Mouse (Mus musculus) kidney, adult 8-10 months (tissue): ENCODE measurements at regions not wholly inside any gene's neighbourhood (a gene's known extent, or its start where the extent isn't known, plus 50 kb on each side); places are given as distances from the start of the nearest gene placed in this dataset.

ENCODE experiments used
- DNase-seq, 2 experiments: peaks; one replicate each; pipeline ENCODE4 v3.0.0; 2022

DNA sequence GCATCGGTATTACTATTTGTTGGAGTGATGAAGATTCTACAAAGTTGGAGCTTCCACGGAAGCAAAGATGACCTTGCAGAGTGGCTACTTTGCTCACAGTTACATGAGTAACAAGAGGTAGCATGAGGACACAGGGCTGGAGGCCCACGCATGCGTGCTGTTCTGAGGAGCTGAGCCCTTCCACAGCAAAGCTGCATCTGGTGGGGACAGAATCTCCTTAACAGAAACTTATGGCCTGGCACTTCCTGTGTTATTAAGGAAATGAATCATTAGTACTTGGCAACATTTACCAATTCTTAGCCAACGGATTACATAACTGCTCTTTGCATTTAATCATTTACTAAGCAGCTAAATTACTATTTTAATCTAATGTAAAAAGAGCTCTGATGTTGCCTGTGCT, 160.8 kb upstream of the Apob start:
- peak; percentile 66 to 73 for DNase-seq

GRCm38 (mm10) chr12:7820006-7820704, 157.3 kb upstream of the Apob start:
- DNase-seq: peak; percentile 73 to 84

GRCm38 (mm10) chr12:7820718-7821117, 156.7 kb upstream of the Apob start:
- DNase-seq: no peak

GRCm38 (mm10) chr12:7835731-7836130, 141.7 kb upstream of the Apob start:
- no peak for DNase-seq

DNA sequence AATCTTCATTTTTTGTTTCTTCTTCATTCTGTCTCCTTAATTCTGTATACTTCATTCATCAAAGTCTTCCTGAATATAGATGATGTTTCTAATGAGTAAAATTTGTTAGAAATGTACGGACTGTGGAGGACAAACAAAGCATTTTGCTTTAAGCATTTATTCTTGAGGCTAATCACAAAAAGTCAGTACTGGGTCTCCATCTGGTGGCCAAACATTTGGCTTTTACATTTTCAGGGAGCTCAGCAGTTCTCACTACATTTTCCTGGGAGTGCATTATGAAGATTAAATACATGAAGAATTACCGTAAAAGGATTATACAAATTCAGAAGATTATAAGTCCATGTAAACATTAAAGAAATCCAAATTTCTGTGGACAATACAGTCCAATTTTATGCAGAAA, 123.6 kb upstream of the Apob start:
- DNase-seq: peak in 1 of 2 experiments; percentile 3

DNA sequence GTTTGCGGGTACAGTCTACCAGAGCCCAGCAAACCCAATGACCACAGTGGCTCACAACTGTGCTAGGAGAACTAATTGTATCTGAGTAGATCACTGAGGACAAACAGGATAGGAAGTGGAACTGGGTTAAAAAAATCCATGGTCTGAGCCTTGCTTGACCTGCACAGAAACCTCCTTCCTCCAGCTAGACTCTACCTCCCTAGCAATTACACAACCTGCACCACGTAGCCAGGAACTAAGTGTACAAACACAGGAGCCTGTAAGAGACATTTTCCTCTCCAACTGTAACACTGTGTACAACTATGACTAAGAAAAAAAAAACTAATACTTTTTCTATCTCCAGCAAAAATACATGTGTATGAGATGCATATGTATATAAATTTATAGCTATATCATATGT, 121.8 kb upstream of the Apob start:
- no peak for DNase-seq

GRCm38 (mm10) chr12:7859533-7859932, 117.9 kb upstream of the Apob start:
- DNase-seq: no peak

DNA sequence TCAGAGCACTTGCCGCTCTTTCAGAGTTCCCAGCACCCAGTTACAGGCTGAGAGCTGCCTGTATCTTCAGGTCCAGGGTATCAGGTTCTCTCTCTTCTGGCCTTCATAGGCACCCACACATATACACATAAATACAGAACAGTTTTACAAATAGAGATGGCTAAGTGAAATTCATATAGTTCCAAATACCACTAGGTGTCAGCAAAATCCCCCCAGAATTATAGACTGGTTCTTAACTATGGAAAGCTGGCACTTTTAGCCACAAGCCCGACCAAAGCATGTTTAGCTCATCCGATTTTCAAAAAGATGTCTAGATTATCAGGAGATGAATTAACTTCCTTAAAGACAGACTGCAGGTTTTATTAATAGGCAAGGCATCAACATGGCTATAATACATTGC, 107.4 kb upstream of the Apob start:
- DNase-seq: no peak

GRCm38 (mm10) chr12:7870473-7870872, 107.0 kb upstream of the Apob start:
- DNase-seq: no peak

GRCm38 (mm10) chr12:7875454-7875853, 102.0 kb upstream of the Apob start:
- DNase-seq: no peak

DNA sequence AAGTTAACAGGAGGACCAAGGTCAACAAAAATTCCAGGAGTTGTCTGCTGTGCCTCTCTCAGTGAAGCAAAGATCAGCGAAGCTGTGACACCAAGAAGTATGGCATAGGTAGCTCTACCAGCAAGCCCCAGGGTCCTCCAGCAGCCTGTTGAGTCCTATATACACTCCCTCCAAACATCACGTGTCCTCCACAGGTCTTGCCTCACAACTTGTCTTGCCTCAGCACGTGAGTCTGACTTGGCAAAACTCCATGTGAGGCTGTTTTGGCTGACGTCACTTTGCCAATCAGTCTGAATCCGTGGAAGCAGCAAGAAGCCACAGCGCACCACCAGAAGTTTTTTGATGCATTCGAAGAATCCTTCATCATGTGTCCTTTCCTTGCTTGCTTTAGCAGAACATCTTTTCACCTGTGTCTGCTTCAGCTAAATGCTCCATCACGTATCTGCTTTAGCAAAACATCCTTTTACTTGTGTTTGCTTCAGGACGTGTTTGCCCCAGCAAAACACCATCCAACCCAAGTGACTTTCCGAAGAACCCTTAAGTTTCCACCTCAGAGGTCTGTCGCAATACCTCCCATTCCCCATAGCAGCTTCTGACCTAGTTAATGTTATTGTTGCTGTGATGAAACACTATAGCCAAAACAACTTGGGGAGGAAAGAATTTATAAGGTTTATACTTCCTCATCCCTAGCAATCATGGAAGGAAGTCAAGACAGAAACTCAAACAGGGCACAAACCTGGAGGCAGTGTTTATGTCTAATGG, 101.0 kb upstream of the Apob start:
- peak in 1 of 2 experiments; percentile 7 for DNase-seq

- DNase-seq: no peak
These were observed 98.7 kb upstream of the Apob start for GRCm38 (mm10) chr12:7878761-7879160.

DNA sequence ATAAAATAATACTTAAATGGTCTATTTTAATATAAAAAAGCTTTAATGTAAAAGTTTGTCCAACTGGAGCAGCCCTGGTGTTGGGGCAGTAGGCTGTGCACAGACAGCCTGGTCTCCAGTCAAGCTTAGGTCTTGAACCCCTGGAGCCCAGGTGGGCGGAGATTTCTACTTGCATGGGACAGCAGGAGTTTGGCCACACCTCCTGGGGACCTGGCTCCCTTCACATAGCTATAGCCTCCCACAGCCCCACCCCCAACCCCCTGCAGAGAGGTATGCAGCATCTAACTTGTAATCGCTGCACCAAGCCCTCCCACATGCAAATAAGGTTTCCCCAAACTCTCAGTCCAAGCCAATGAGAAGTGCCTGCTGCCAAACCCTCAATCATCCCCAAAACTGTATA, 81.3 kb upstream of the Apob start:
- no peak for DNase-seq

GRCm38 (mm10) chr12:7905329-7905728, 72.1 kb upstream of the Apob start:
- DNase-seq: peak; percentile 17 to 54

DNA sequence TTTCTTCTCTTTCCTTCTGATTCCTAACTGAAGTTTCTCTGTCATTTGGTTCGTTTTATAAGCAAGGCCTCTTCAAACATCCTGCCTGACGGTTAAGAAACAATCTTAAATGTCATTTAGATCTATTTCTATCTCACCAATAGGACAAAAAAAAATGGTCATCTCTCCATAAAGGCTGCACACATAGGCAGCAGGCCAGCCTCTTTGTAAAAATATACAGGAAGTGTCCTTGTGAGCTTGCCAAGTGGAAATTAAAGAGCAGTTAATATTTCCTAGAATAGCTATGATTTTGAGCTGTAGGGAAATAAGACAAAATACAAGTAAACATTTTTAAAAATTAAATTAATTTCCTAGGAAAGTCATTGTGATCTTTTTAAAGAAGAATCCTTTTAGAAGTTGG, 70.6 kb upstream of the Apob start:
- no peak for DNase-seq

GRCm38 (mm10) chr12:7909746-7910360, 67.6 kb upstream of the Apob start:
- peak; percentile 32 to 40 for DNase-seq

- peak; percentile 52 to 56 for DNase-seq
These were observed 66.9 kb upstream of the Apob start for GRCm38 (mm10) chr12:7910509-7910908.

- no peak for DNase-seq
These were observed 59.1 kb upstream of the Apob start for GRCm38 (mm10) chr12:7918385-7918784.

DNA sequence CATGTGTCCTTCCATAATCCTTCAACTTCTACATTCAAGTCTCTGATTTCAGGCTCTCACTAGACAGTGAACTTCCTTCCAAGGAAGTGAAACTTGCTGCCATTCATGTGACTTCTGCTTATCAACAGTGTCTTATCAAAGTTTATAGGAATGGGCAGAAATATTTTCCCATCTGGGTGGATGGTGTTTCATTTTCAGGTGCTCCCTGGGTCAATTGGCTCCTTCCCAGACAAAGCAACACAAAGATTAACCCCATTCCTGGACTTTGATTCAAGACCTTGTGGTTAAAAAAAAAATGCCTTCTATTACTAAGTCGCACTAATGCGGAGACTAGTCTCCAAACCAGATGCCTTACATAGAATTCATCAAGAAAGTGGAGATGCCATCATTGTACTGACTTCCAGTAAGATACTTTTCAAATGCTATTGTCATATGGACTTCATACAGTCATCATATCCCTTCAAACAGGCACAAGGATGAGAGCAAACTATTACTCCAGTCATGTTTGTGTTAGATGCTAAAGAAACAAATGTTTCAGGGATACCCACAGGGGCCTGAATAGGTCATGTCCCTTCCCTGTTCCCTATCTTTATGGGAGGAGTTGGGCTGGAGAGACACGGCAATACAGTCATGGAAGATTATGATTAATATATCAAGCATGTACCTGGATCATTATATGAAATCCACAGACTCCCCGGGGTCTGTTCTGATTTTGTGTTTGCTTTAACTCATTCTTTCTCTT, 58.3 kb upstream of the Apob start:
- peak; percentile 42 to 69 for DNase-seq

DNA sequence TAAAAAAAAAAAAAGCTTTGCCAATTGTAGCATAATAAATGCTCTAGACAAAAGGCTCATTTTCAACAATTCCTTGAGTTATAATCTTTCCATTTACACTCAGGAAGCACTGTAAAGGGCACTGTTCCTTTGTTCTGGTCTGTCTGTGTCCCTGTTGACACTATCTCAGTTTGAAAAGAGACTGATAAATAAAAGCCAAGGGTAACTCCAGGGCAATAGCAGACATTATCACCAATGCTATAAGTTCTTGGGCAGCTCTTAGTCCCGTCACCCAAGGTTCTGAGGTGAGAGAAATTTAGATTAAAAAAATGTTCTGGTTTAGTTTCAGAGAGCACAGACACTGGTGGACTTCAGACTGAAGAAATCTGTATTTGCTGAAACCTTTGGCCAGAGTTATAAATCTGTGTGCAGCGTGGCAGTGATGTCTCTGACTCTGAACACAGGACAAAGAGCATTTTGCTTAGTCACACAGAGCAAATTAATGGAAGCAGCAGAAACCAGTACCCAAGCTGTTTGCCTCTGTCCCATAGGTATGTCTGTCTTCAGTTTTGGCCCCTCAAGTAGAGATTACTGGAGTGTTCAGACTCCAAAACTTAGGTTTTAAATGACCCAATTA, 57.6 kb upstream of the Apob start:
- peak; percentile 55 to 60 for DNase-seq

- DNase-seq: no peak
These were observed 56.6 kb upstream of the Apob start for GRCm38 (mm10) chr12:7920888-7921287.
